ENCODE assay signal across 9 mouse cellular contexts in genomic region chr5:64410621-64411020, GRCm38 (mm10).
DNase-seq lines count a peak whose midpoint lies in the region; ATAC-seq and TF ChIP-seq lines count a peak whose summit lies in the region.
"Had no signal": no experiment of that assay in that cellular context is flagged by ENCODE, and none has a peak within 500 bp of the region (broad histone marks: within the 10 kb centered on the region; RNA-seq: fewer than 3 reads in every experiment).

No protein-coding gene starts in this region.

- no peak for DNase-seq in layer of hippocampus, adult 2 months (ENCODE audit: low spot score in 2 of 2)
- DNase-seq in layer of hippocampus, postnatal 36 days, result no peak
- DNase-seq in brain, embryonic 14.5 days (ENCODE audit: low read depth), result peak; percentile 37
- peak; percentile 42 for DNase-seq in lung, postnatal 36 days
- DNase-seq in embryo, embryonic 9.5 days (ENCODE audit: extremely low spot score), result no peak
- no peak for DNase-seq in cerebellum, adult 8-10 months
- DNase-seq in right cerebral cortex, postnatal 4 days, result no peak

- peak overlapping the region; percentile 32; the same call in 1 of the 2 replicates for H3K27ac ChIP-seq in layer of hippocampus, adult 2 months
- H3K27ac ChIP-seq: hindbrain, embryonic 12.5 days had no signal

- no peak for TF ChIP-seq CTCF in layer of hippocampus, adult 2 months (conservative IDR thresholded peaks at IDR 0.05)
- TF ChIP-seq CTCF in brain, embryonic 14.5 days (IDR thresholded peaks at IDR 0.05; ENCODE audit: borderline replicate concordance, extremely low read depth, insufficient read depth, insufficient read length), result no peak

- ATAC-seq in hematopoietic stem cell, adult 5-6 weeks (replicated peaks in 1 of 2; ENCODE audit: insufficient read depth in 1 of 2, low FRiP score in 2 of 2, low TSS enrichment in 1 of 2, low read depth in 1 of 2, poor library complexity in 2 of 2, severe bottlenecking in 2 of 2), result peak; percentile 48 to 67; a peak in 3 of 4 replicates

- H3K4me3 ChIP-seq in layer of hippocampus, adult 2 months, result no peak overlapping the region
- H3K4me3 ChIP-seq: hindbrain, embryonic 12.5 days had no signal

- no peak for TF ChIP-seq POLR2A in brain, embryonic 14.5 days (IDR thresholded peaks at IDR 0.05; ENCODE audit: borderline replicate concordance, extremely low read depth, insufficient read depth, insufficient read length, poor library complexity, severe bottlenecking)

Comparison
In these comparisons a context has a peak if more than half of its experiments do, and no peak if none do; other contexts are left out.
1. DNase-seq: peak in brain, embryonic 14.5 days (single experiment) and lung, postnatal 36 days (single experiment); none in layer of hippocampus, adult 2 months (0 of 2), layer of hippocampus, postnatal 36 days (0 of 2), embryo, embryonic 9.5 days (single experiment), cerebellum, adult 8-10 months (single experiment) and right cerebral cortex, postnatal 4 days (single experiment).